Mouse (Mus musculus) limb, embryonic 11.5 days (tissue): Measurements from ENCODE around the gene Ppp1r3e. TPM values are rescaled to one million over a fixed set of nuclear protein-coding genes. Genes with fewer than 3 reads are reported as not detected.

Source experiments
- ATAC-seq: fragments of 200-750 bp; cut with Nextera tagmentation; 2 replicates; pipeline ENCODE4 v1.8.0; 2017; ENCODE audit warnings: low read depth; ENCODE audit not compliant: insufficient number of reproducible peaks, low FRiP score, low TSS enrichment
- DNase-seq: peaks from one replicate; pipeline ENCODE4 v3.0.0-alpha.2; 2015; ENCODE audit warnings: low spot score
- H3K27ac ChIP-seq: fragments of 300-500 bp; sonication (generic); replicated peaks from 2 replicates; pipeline ENCODE4 v1.5.1; 2014; ENCODE audit warnings: low read depth, mild to moderate bottlenecking, low read length
- H3K27me3 ChIP-seq: fragments of 300-500 bp; sonication (generic); 2 replicates; pipeline ENCODE4 v1.6.1; 2014; ENCODE audit warnings: mild to moderate bottlenecking, low read length, mixed read lengths; ENCODE audit not compliant: control insufficient read depth, insufficient read depth
- H3K36me3 ChIP-seq: fragments of 300-500 bp; sonication (generic); 2 replicates; pipeline ENCODE4 v1.6.1; 2014; ENCODE audit warnings: mild to moderate bottlenecking, low read length, moderate library complexity, mixed read lengths; ENCODE audit not compliant: control insufficient read depth, insufficient read depth
- H3K4me1 ChIP-seq: fragments of 300-500 bp; sonication (generic); 2 replicates; pipeline ENCODE4 v1.6.1; 2014; ENCODE audit warnings: low read length, mixed read lengths; ENCODE audit not compliant: control insufficient read depth, insufficient read depth
- H3K4me2 ChIP-seq: fragments of 300-500 bp; sonication (generic); 2 replicates; pipeline ENCODE4 v1.6.1; 2014; ENCODE audit warnings: low read depth, mild to moderate bottlenecking, moderate library complexity; ENCODE audit not compliant: severe bottlenecking
- H3K4me3 ChIP-seq: fragments of 300-500 bp; sonication (generic); 2 replicates; pipeline ENCODE4 v1.5.1; 2014; ENCODE audit warnings: low read depth, low read length
- H3K9ac ChIP-seq: fragments of 300-500 bp; sonication (generic); 2 replicates; pipeline ENCODE4 v1.6.1; 2014; ENCODE audit warnings: mild to moderate bottlenecking, low read length
- H3K9me3 ChIP-seq: fragments of 300-500 bp; sonication (generic); 2 replicates; pipeline ENCODE4 v1.6.1; 2016; ENCODE audit warnings: low read length; ENCODE audit not compliant: control insufficient read depth
- WGBS: fragments of 180-500 bp; shearing (Covaris S2); extraction: QIAGEN DNeasy Blood & Tissue Kit; methylation state at CpG from one replicate; pipeline ENCODE4 v1.1.7; 2014; 5-methylcytosine and 5-hydroxymethylcytosine counted together
- polyA plus RNA-seq: library from polyadenylated mRNA; unstranded; fragments of >200 nt; fragmentation: Nextera tagmentation; extraction: Ambion mirVana; gene quantifications from 2 replicates; pipeline ENCODE4 v1.2.1, GENCODE M21; 2014

Ppp1r3e gene
- polyA plus RNA-seq, 1 experiment from 2014 or later: 0.37 TPM

DNA sequence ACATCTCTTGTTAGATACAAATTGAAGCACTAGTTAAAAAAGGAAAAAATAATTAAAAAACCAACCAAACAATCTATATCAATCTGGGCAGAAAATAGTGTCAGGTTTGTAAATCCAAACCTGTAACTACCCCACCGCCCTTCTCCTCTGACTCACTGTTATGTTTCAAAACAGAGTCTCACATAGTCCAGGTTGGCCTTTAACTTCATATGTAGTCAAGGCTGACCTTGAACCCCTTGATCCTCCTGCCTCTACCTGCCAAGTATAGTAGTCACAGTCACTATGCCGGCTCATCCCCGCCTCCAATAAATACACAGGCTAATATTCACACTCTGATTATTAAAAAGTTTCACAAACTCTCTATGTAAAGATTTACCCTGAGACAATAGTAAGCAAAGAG is 21.6 kb downstream of the Ppp1r3e start:
- Histone ChIP-seq H3K9me3 (no peaks in the 10 kb centered on the region), H3K27ac (no peak overlapping the region), H3K4me2 (no peak overlapping the region), H3K4me1 (no peaks in the 10 kb centered on the region), H3K9ac (no peak overlapping the region), H3K4me3 (no peak overlapping the region), H3K36me3 (peaks cover 4% of the 10 kb centered on the region; the same call in 1 of the 2 replicates), H3K27me3 (no peaks in the 10 kb centered on the region)
- 100% methylated on average over 3 of the region's 3 CpGs for WGBS
- ATAC-seq: no peak
- DNase-seq: no peak

DNA sequence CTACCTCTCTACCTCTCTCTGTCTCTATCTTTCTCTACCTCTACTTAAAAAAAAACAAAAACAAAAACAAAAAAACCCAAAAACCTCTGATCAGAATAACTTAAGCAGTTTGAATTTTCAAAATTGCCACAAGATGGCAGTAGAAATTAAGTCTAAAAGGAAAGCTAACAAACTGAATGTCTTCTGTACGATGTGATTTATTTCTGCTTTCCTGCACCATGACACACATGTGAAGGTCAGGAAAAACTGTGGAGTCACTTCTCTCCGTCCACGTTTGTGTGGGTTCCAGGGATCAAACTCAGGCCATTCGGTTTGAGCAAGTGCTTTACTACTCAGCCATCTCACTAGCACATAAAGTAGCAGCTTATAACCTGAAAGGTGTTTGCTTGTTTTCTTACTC is 33.9 kb downstream of the Ppp1r3e start:
- H3K36me3 ChIP-seq: no peaks in the 10 kb centered on the region

GRCm38 (mm10) chr14:54823716-54824115 is 53.6 kb downstream of the Ppp1r3e start:
- Histone ChIP-seq H3K27ac (no peak overlapping the region), H3K9me3 (no peaks in the 10 kb centered on the region), H3K27me3 (no peaks in the 10 kb centered on the region), H3K9ac (no peak overlapping the region), H3K36me3 (no peaks in the 10 kb centered on the region), H3K4me1 (no peaks in the 10 kb centered on the region), H3K4me2 (no peak overlapping the region), H3K4me3 (no peak overlapping the region)
- no peak for ATAC-seq
- DNase-seq: no peak
- WGBS: 79% methylated on average over 1 of the region's 1 CpGs

More for the DNA sequence above, 33.9 kb downstream of the Ppp1r3e start:
- ATAC-seq (no peak), DNase-seq (no peak)
- no peak overlapping the region for H3K9ac ChIP-seq
- no peaks in the 10 kb centered on the region for H3K4me1 ChIP-seq
- H3K4me2 ChIP-seq: no peak overlapping the region
- no peaks in the 10 kb centered on the region for H3K9me3 ChIP-seq
- no peaks in the 10 kb centered on the region for H3K27me3 ChIP-seq
- no peak overlapping the region for H3K27ac ChIP-seq
- 4% methylated on average over 4 of the region's 4 CpGs for WGBS
- no peak overlapping the region for H3K4me3 ChIP-seq

Other genes with a start within 250 kb of the Ppp1r3e start
- not detected in 2 replicates for gene Gm17606, start 236.6 kb downstream of the Ppp1r3e start, polyA plus RNA-seq
- 8.6 and 10.2 TPM in 2 replicates for gene Cdh24, start 236.2 kb downstream of the Ppp1r3e start, polyA plus RNA-seq
- 111 and 114 TPM in 2 replicates for gene 1700123O20Rik, start 191.3 kb downstream of the Ppp1r3e start, polyA plus RNA-seq
- gene Acin1, start 190.6 kb downstream of the Ppp1r3e start, polyA plus RNA-seq: 141 and 160 TPM in 2 replicates
- gene Gm29776, start 178.7 kb downstream of the Ppp1r3e start, polyA plus RNA-seq: 0.25 and 0.34 TPM in 2 replicates
- gene Cebpe, start 165.4 kb downstream of the Ppp1r3e start, polyA plus RNA-seq: not detected in 2 replicates
- 0.75 and 1.1 TPM in 2 replicates for gene Slc7a8, start 95.6 kb downstream of the Ppp1r3e start, polyA plus RNA-seq
- not detected in 2 replicates for gene Rnf212b, start 63.4 kb downstream of the Ppp1r3e start, polyA plus RNA-seq
- 12.8 and 17.7 TPM in 2 replicates for gene Homez, start 6.6 kb downstream of the Ppp1r3e start, polyA plus RNA-seq
- 2.1 and 2.2 TPM in 2 replicates for gene Bcl2l2, start 5.8 kb upstream of the Ppp1r3e start, polyA plus RNA-seq
- 0.56 TPM in 1 of 2 replicates, not detected in the other for gene Gm20521, start 5.9 kb upstream of the Ppp1r3e start, polyA plus RNA-seq
- gene Pabpn1, start 14.9 kb upstream of the Ppp1r3e start, polyA plus RNA-seq: 158 and 177 TPM in 2 replicates
- 35.5 and 46.0 TPM in 2 replicates for gene Slc22a17, start 35.6 kb upstream of the Ppp1r3e start, polyA plus RNA-seq
- gene Efs, start 48.6 kb upstream of the Ppp1r3e start, polyA plus RNA-seq: 42.7 and 44.6 TPM in 2 replicates
- not detected in 2 replicates for gene Il25, start 55.1 kb upstream of the Ppp1r3e start, polyA plus RNA-seq
- gene Cmtm5, start 58.7 kb upstream of the Ppp1r3e start, polyA plus RNA-seq: 1.8 and 3.2 TPM in 2 replicates
- gene Myh6, start 89.4 kb upstream of the Ppp1r3e start, polyA plus RNA-seq: 0.77 and 1.7 TPM in 2 replicates
- gene Gm17428, start 99.4 kb upstream of the Ppp1r3e start, polyA plus RNA-seq: not detected in 2 replicates
- 0.92 and 1.5 TPM in 2 replicates for gene Myh7, start 117.1 kb upstream of the Ppp1r3e start, polyA plus RNA-seq
- 99.5 and 100 TPM in 2 replicates for gene Ngdn, start 137.9 kb upstream of the Ppp1r3e start, polyA plus RNA-seq
- gene Zfhx2, start 214.8 kb upstream of the Ppp1r3e start, polyA plus RNA-seq: 4.8 and 5.5 TPM in 2 replicates
- gene Thtpa, start 217.2 kb upstream of the Ppp1r3e start, polyA plus RNA-seq: 22.3 and 23.1 TPM in 2 replicates
- 9.9 and 10.6 TPM in 2 replicates for gene Ap1g2, start 229.0 kb upstream of the Ppp1r3e start, polyA plus RNA-seq
- 0.17 and 0.18 TPM in 2 replicates for gene Jph4, start 239.4 kb upstream of the Ppp1r3e start, polyA plus RNA-seq